Mouse (Mus musculus): Measurements from ENCODE around the gene Clpb.

- TF ChIP-seq CTCF (IDR thresholded peaks at IDR 0.05) (peak; percentile 83), EP300 (IDR thresholded peaks at IDR 0.05) (no peak)
Measured at GRCm38 (mm10) chr7:101666581-101666980, 3.1 kb downstream of the Clpb start.

Measured in lung, postnatal 0 days (tissue).